Mouse (Mus musculus) cerebellum, adult 9-10 months (tissue): ENCODE results near the gene Spdl1.
"Not testable (repeated sequence)": the region's sequence is repeated elsewhere in the genome, so short reads cannot be mapped to it uniquely, and the experiment has no call there.

Experiments
- DNase-seq: peaks from one replicate; pipeline ENCODE4 v3.0.0; 2022

Gene Spdl1

GRCm38 (mm10) chr11:34833318-34834086, at the start of gene Spdl1:
Spdl1 (minus strand) TSS chr11:34833641.
- peak; percentile 93 for DNase-seq

GRCm38 (mm10) chr11:34881528-34881927, 48.1 kb upstream of the Spdl1 start:
- DNase-seq, result peak; percentile 4

GRCm38 (mm10) chr11:34879678-34880077, 46.2 kb upstream of the Spdl1 start:
- DNase-seq, result no peak

DNA sequence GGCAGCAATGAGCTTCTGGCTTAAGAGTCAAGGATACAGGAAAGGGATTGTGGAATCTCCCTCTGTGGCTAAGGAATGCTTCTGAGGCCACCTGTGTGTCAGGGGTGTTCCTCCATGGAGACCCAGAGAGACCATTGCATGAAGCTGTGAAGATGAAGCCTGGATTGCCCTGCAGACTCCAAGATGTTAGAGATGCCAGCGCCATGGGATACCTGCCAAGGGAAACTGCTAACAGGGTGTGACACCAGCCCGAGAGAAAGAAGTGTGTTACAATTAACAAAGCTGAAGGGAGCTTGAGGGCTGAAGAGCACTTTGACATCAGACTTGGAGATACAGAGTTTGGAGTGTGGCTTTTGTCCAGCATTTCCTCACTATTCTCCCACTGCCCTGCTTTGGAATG, 40.4 kb upstream of the Spdl1 start:
- DNase-seq, result no peak

- DNase-seq, result no peak
Observed at GRCm38 (mm10) chr11:34872432-34872831, 39.0 kb upstream of the Spdl1 start.

- no peak for DNase-seq
Observed at GRCm38 (mm10) chr11:34871991-34872390, 38.5 kb upstream of the Spdl1 start.

GRCm38 (mm10) chr11:34871456-34871855, 38.0 kb upstream of the Spdl1 start:
- no peak for DNase-seq

- no peak for DNase-seq
Observed at GRCm38 (mm10) chr11:34868626-34869025, 35.2 kb upstream of the Spdl1 start.

GRCm38 (mm10) chr11:34865741-34866270, 32.4 kb upstream of the Spdl1 start:
- no peak for DNase-seq

DNA sequence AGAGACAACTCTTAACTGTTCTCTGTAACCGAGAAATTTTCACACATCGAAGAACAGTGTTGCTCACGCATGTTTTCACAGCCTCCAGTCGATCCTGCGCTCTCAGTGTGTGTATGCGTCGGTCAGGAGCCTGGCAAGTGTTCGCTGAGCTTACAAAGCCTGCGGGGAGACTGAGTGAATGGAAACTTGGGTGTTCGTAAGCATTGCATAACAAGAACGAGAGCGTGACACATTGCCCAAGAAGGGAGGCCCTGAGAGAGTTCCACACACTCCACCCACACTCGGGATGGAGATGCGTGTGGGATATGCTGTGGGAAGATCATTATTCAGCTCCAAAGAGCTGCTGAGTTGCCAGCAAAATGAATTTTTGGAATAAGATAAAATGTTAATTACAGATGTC, 31.7 kb upstream of the Spdl1 start:
- no peak for DNase-seq

- no peak for DNase-seq
Observed at GRCm38 (mm10) chr11:34856652-34857051, 23.2 kb upstream of the Spdl1 start.

DNA sequence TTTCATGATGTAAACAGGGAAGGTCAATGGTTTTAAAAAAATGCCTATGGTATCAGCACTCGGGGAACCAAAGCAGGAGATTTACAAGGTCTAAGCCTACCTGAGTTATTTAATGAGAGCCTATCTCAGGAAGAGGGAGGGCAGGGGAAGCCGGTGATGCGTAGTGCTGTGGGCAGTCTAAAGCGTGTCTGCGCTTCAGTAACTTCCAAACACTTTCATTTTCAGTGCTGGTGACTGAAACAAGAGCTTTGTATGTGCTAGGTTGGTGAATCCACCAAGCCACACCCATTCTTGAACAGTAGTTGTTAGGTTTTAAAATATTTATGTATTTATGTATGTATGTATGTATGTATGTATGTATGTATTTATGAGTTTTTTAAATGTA, 12.8 kb upstream of the Spdl1 start:
- no peak for DNase-seq

- no peak for DNase-seq
Observed at GRCm38 (mm10) chr11:34845567-34846267, 12.3 kb upstream of the Spdl1 start.

GRCm38 (mm10) chr11:34843517-34843916, 10.1 kb upstream of the Spdl1 start:
- DNase-seq, result peak; percentile 41

GRCm38 (mm10) chr11:34840283-34840682, 6.8 kb upstream of the Spdl1 start:
- DNase-seq, result no peak

- DNase-seq, result no peak
Observed at GRCm38 (mm10) chr11:34839051-34839450, 5.6 kb upstream of the Spdl1 start.

DNA sequence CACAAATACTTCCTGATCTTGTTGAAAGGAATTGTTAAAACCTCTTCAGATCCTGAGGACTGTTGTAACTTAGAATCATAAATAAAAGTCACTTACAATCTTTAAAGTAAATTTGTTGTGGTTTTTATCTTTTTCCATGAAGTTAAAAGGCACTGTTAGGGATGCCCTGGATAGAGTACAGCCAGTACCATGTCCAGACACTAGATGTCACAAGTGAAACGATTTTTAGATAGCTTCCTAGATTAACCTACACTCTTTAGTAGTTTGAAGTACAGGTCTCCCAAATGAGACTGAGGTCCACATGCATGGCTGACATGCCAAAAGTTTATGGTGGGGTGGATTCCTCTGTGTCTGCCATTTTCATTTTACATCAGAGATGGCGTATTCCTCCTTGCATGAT, 2.8 kb upstream of the Spdl1 start:
- no peak for DNase-seq

GRCm38 (mm10) chr11:34832678-34833077, 763 bp downstream of the Spdl1 start:
- no peak for DNase-seq

- DNase-seq, result no peak
Observed at GRCm38 (mm10) chr11:34827803-34828202, 5.6 kb downstream of the Spdl1 start.

DNA sequence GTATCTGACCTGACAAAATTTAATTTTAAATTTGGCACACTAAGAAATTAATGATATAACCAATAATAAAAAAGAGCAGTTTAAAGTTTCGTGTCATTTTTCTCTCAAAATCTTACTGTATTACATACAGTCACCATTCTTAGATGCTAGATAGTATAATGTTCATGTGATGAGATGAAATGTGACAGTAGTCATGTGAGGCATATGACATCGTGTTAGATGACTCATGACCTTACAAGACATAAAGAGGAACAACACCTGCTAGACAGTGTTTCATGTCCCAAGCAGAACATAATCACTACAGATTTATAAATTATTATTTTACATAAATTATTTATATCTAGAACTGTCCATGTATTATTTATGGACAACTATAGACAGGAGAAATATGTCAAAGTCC, 6.5 kb downstream of the Spdl1 start:
- no peak for DNase-seq

DNA sequence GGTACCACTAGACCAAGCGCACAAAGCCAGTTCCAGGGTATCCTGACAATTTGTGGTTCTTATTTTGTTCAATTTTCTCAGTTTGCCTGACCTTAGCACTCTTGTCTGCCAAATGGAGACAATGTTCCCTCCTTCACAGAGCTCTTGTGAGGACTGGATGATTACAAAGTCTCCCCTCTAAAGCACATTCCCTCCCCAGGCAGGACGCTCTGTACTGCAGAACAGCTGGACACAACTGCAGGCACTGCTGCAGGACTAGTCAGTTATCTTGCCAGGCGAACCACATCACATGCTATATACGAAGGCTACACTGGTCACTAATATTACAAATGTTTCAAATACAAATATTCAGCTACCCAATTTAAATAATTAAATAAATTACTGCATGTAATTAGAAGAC, 8.7 kb downstream of the Spdl1 start:
- no peak for DNase-seq

- no peak for DNase-seq
Observed at GRCm38 (mm10) chr11:34814767-34815166, 18.7 kb downstream of the Spdl1 start.

DNA sequence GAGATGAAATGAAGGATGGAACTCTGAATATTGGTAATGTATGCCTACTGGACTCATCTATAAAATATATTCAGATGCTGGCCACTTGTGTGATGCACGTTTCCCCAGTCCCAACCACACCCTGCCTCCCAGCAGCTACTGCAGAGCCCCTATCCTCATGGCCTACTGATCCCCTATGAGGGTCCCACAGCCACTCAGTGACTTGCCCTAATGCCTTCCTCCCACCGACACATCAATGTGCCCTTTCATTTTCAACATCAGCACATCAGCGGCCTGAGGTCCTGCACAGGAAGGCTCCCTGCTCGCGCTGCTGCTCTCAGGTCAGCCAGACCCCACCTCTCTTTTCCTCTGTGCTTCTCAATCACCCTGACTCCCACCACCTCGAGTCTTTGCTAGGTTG, 19.1 kb downstream of the Spdl1 start:
- DNase-seq, result no peak

DNA sequence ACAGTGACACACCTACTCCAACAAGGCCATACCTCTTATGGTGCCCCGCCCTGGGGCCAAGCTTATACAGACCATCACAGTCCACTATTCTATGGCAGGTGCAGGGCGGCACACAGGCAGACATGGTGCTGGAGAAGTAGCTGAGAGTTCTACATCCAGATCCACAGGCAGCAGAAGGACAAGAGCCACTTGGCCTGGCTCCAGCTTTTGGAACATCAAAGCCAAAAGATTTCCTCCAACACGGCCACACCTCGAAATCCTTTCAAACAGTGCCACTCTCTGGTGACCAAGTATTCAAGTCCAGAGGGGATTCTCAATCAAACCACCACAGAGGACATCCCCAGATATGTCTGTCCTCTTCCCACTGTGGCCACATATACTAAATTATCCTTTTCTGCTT, 28.4 kb downstream of the Spdl1 start:
- not testable (repeated sequence) for DNase-seq
